Mouse (Mus musculus) forebrain, embryonic 16.5 days (tissue): Measurements from ENCODE around the gene Dtx1. TPM values are rescaled to one million over a fixed set of nuclear protein-coding genes. Genes with fewer than 3 reads are reported as not detected.

Source experiments
- ATAC-seq: fragments of 200-750 bp; cut with Nextera tagmentation; 2 replicates; pipeline ENCODE4 v1.8.0; 2017; ENCODE audit warnings: mild to moderate bottlenecking, moderate library complexity
- H3K27ac ChIP-seq: fragments of 300-500 bp; sonication (generic); 2 replicates; pipeline ENCODE4 v1.5.1; 2014; ENCODE audit warnings: low read length, control low read depth
- H3K27me3 ChIP-seq: fragments of 300-500 bp; sonication (generic); replicated peaks from 2 replicates; pipeline ENCODE4 v1.6.1; 2014; ENCODE audit warnings: low read length; ENCODE audit not compliant: control insufficient read depth, insufficient read depth
- H3K36me3 ChIP-seq: fragments of 300-500 bp; sonication (generic); 2 replicates; pipeline ENCODE4 v1.6.1; 2014; ENCODE audit not compliant: control insufficient read depth, insufficient read depth
- H3K4me1 ChIP-seq: fragments of 300-500 bp; sonication (generic); replicated peaks from 2 replicates; pipeline ENCODE4 v1.6.1; 2014; ENCODE audit warnings: low read length; ENCODE audit not compliant: control insufficient read depth, insufficient read depth
- H3K4me2 ChIP-seq: fragments of 300-500 bp; sonication (generic); 2 replicates; pipeline ENCODE4 v1.6.1; 2014; ENCODE audit warnings: mild to moderate bottlenecking, low read length, control low read depth
- H3K4me3 ChIP-seq: fragments of 300-500 bp; sonication (generic); replicated peaks from 2 replicates; pipeline ENCODE4 v1.5.1; 2014; ENCODE audit warnings: mild to moderate bottlenecking, low read length, control low read depth
- H3K9ac ChIP-seq: fragments of 300-500 bp; sonication (generic); replicated peaks from 2 replicates; pipeline ENCODE4 v1.6.1; 2014; ENCODE audit warnings: low read depth, low read length, control low read depth
- H3K9me3 ChIP-seq: fragments of 300-500 bp; sonication (generic); 2 replicates; pipeline ENCODE4 v1.6.1; 2016; ENCODE audit warnings: low read length; ENCODE audit not compliant: control insufficient read depth
- WGBS: fragments of 180-500 bp; shearing (Covaris S2); extraction: QIAGEN DNeasy Blood & Tissue Kit; methylation state at CpG from one replicate; pipeline ENCODE4 v1.1.7; 2014; 5-methylcytosine and 5-hydroxymethylcytosine counted together
- polyA plus RNA-seq: library from polyadenylated mRNA; unstranded; fragments of >200 nt; fragmentation: Nextera tagmentation; extraction: Ambion mirVana; gene quantifications from 2 replicates; pipeline ENCODE4 v1.2.1, GENCODE M21; 2015

Dtx1 gene
- polyA plus RNA-seq, 1 experiment from 2014 or later: 44.1 TPM

GRCm38 (mm10) chr5:120687484-120687851 lies 24.3 kb downstream of the Dtx1 start:
- WGBS: 87% methylated on average over 3 of the region's 3 CpGs
- peaks cover 14% of the 10 kb centered on the region for H3K36me3 ChIP-seq
- no peak overlapping the region for H3K4me3 ChIP-seq
- no peaks in the 10 kb centered on the region for H3K9me3 ChIP-seq
- H3K4me2 ChIP-seq: no peak overlapping the region
- H3K27me3 ChIP-seq: 0 out of 2 replicates have a peak, but pooled peaks cover 3% of the 10 kb centered on the region
- H3K27ac ChIP-seq: no peak overlapping the region
- H3K9ac ChIP-seq: no peak overlapping the region
- H3K4me1 ChIP-seq: peaks cover 2% of the 10 kb centered on the region; the same call in 1 of the 2 replicates
- no peak for ATAC-seq

GRCm38 (mm10) chr5:120686749-120687483 lies 24.8 kb downstream of the Dtx1 start:
- no peak for ATAC-seq
- no peaks in the 10 kb centered on the region for H3K9me3 ChIP-seq
- H3K36me3 ChIP-seq: peaks cover 12% of the 10 kb centered on the region
- no peak overlapping the region for H3K4me2 ChIP-seq
- 85% methylated on average over 6 of the region's 6 CpGs for WGBS
- peaks cover 2% of the 10 kb centered on the region; the same call in 1 of the 2 replicates for H3K4me1 ChIP-seq
- H3K9ac ChIP-seq: no peak overlapping the region
- no peak overlapping the region for H3K4me3 ChIP-seq
- H3K27ac ChIP-seq: no peak overlapping the region
- 0 out of 2 replicates have a peak, but pooled peaks cover 3% of the 10 kb centered on the region for H3K27me3 ChIP-seq

GRCm38 (mm10) chr5:120685678-120686077 lies 26.0 kb downstream of the Dtx1 start:
- no peak overlapping the region for H3K9ac ChIP-seq
- peaks cover 12% of the 10 kb centered on the region; the same call in 1 of the 2 replicates for H3K36me3 ChIP-seq
- H3K4me3 ChIP-seq: no peak overlapping the region
- ATAC-seq: no peak
- no peak overlapping the region for H3K4me2 ChIP-seq
- H3K27me3 ChIP-seq: 0 out of 2 replicates have a peak, but pooled peaks cover 3% of the 10 kb centered on the region
- H3K27ac ChIP-seq: no peak overlapping the region
- 82% methylated on average over 8 of the region's 8 CpGs for WGBS
- H3K9me3 ChIP-seq: no peaks in the 10 kb centered on the region
- peaks cover 9% of the 10 kb centered on the region for H3K4me1 ChIP-seq

GRCm38 (mm10) chr5:120682982-120683771 lies 28.6 kb downstream of the Dtx1 start:
- Histone ChIP-seq H3K27ac (no peak overlapping the region), H3K9ac (no peak overlapping the region), H3K9me3 (no peaks in the 10 kb centered on the region), H3K4me1 (peaks cover 20% of the 10 kb centered on the region), H3K36me3 (peaks cover 12% of the 10 kb centered on the region; the same call in 1 of the 2 replicates), H3K4me3 (no peak overlapping the region), H3K4me2 (no peak overlapping the region), H3K27me3 (0 out of 2 replicates have a peak, but pooled peaks cover 3% of the 10 kb centered on the region)
- WGBS: 9% methylated on average over 24 of the region's 24 CpGs
- no peak for ATAC-seq

- Histone ChIP-seq H3K36me3 (peaks cover 7% of the 10 kb centered on the region; the same call in 1 of the 2 replicates), H3K9ac (no peak overlapping the region), H3K4me3 (no peak overlapping the region), H3K27ac (0 out of 2 replicates have a peak overlapping the region, but pooled peaks have one; percentile 57), H3K4me2 (no peak overlapping the region), H3K4me1 (peaks cover 20% of the 10 kb centered on the region), H3K9me3 (no peaks in the 10 kb centered on the region), H3K27me3 (0 out of 2 replicates have a peak, but pooled peaks cover 3% of the 10 kb centered on the region)
- WGBS: 72% methylated on average over 18 of the region's 18 CpGs
- ATAC-seq: 0 out of 2 replicates have a peak, but pooled peaks have one; percentile 8
Measured at GRCm38 (mm10) chr5:120680918-120681317, 30.8 kb downstream of the Dtx1 start.

- H3K4me2 ChIP-seq: peak overlapping the region; percentile 49
- peak overlapping the region; percentile 23 for H3K4me3 ChIP-seq
- H3K4me1 ChIP-seq: peaks cover 20% of the 10 kb centered on the region
- 1% methylated on average over 24 of the region's 24 CpGs for whole genome bisulfite sequencing
- H3K27me3 ChIP-seq: 0 out of 2 replicates have a peak, but pooled peaks cover 3% of the 10 kb centered on the region
- 0 out of 2 replicates have a peak, but pooled peaks cover 1% of the 10 kb centered on the region for H3K36me3 ChIP-seq
- H3K27ac ChIP-seq: peak overlapping the region; percentile 81
- H3K9ac ChIP-seq: peak overlapping the region; percentile 46
- H3K9me3 ChIP-seq: no peaks in the 10 kb centered on the region
- peak; percentile 89 for ATAC-seq
Measured at GRCm38 (mm10) chr5:120679676-120680555, 31.8 kb downstream of the Dtx1 start.

- Histone ChIP-seq H3K36me3 (no peaks in the 10 kb centered on the region), H3K27me3 (no peaks in the 10 kb centered on the region), H3K9me3 (no peaks in the 10 kb centered on the region), H3K27ac (no peak overlapping the region), H3K4me2 (no peak overlapping the region), H3K4me1 (peaks cover 20% of the 10 kb centered on the region), H3K9ac (no peak overlapping the region), H3K4me3 (no peak overlapping the region)
- no peak for ATAC-seq
- WGBS: 36% methylated on average over 2 of the region's 2 CpGs
Measured at GRCm38 (mm10) chr5:120677516-120677915, 34.2 kb downstream of the Dtx1 start.

GRCm38 (mm10) chr5:120674229-120675145 lies 37.2 kb downstream of the Dtx1 start:
- Histone ChIP-seq H3K9ac (no peak overlapping the region), H3K27ac (no peak overlapping the region), H3K4me1 (peaks cover 3% of the 10 kb centered on the region; the same call in 1 of the 2 replicates), H3K4me3 (no peak overlapping the region), H3K9me3 (no peaks in the 10 kb centered on the region), H3K27me3 (no peaks in the 10 kb centered on the region), H3K4me2 (no peak overlapping the region), H3K36me3 (no peaks in the 10 kb centered on the region)
- ATAC-seq: peak; percentile 37
- WGBS: 22% methylated on average over 21 of the region's 21 CpGs
